Mouse (Mus musculus): ENCODE measurements at regions not wholly inside any gene's neighbourhood (a gene's known extent, or its start where the extent isn't known, plus 50 kb on each side); places are given as distances from the start of the nearest gene placed in this dataset.
A peak's percentile ranks its signal among the peaks of the same experiment; 100 is the strongest.

DNA sequence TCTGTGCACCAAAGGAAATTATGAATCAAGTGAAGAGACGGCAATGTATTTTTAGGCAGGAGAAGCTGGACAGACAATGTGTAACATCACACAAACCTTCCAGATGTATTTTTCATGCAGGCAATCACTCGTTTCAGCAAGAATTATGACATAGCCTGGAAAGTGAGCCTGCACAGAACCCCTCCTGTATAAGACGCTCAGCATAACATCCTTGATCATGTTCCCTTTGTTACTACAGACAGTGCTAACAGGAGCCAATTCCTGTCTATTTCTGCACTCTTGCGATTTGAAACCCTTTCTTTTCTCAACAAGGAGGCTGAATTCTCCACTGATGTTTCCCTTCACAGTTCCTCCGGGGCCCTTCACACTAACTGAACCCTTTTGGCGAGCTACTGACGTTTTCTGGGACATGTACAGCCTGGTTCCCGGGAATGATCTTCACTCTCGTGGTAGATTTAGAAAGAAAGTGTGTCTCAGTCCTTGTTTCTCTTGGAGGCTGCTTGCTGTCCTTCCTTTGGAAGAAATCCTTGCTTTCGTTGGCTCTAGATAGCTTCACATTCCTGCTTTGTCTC, 243.9 kb upstream of the Sel1l start:
- Histone ChIP-seq H3K4me2 (replicated peaks) (no peak overlapping the region), H3K9me3 (no peaks in the 10 kb centered on the region), H3K9ac (no peak overlapping the region), H3K36me3 (no peaks in the 10 kb centered on the region), H3K4me3 (no peak overlapping the region), H3K4me1 (no peaks in the 10 kb centered on the region), H3K27ac (no peak overlapping the region), H3K27me3 (no peaks in the 10 kb centered on the region)
- no peak for ATAC-seq (ENCODE audit: low FRiP score, low read depth)
- 70% methylated on average over 10 of the region's 10 CpGs for WGBS

DNA sequence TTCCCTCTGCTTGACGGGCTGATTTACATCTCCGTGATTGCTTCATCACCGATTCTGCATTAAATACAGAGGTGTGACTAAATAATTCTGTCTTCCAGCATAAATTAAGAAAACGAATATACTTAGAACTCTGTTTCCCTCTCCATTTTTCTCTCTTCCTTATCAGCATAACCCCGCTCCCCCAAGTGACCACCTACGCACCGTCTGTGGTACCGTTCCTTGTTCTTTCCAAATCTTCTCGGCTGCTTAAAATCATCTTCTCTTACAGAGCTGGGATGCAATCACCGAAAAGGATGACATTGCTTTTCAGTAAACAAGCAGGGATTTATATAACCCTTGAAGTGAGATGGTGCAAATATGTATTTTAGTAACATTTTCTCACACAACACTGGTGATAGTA, 224.3 kb upstream of the Sel1l start:
- WGBS: 88% methylated on average over 10 of the region's 10 CpGs

DNA sequence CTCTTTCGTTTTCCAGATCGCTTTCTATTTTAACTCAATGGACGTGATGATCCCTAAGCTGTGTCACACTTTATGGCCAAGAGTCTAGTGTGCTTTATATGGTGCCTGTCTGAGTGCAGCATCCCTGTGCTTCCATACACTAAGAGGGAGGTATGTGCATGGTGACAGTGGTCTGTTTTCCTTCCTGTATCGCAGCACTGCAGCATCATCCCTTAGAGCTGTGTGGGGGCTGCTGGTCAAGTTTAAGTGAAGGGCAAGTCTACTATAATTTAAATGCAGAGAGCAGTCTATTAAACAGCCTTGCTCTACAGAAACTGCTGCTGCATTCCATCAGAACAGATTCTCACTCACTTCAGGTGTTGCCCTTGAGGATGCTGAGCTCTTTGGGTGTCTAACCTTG, 213.8 kb upstream of the Sel1l start:
- H3K4me2 ChIP-seq (replicated peaks): no peak overlapping the region
- H3K36me3 ChIP-seq: no peaks in the 10 kb centered on the region
- H3K9ac ChIP-seq: no peak overlapping the region
- 87% methylated on average over 4 of the region's 4 CpGs for WGBS
- H3K27ac ChIP-seq: no peak overlapping the region
- H3K9me3 ChIP-seq: no peaks in the 10 kb centered on the region
- H3K27me3 ChIP-seq: no peaks in the 10 kb centered on the region
- ATAC-seq (ENCODE audit: low FRiP score, low read depth): no peak
- no peaks in the 10 kb centered on the region for H3K4me1 ChIP-seq
- H3K4me3 ChIP-seq: no peak overlapping the region

More for the DNA sequence above, 224.3 kb upstream of the Sel1l start:
- H3K36me3 ChIP-seq: no peaks in the 10 kb centered on the region
- H3K4me2 ChIP-seq (replicated peaks): no peak overlapping the region
- H3K9me3 ChIP-seq: no peaks in the 10 kb centered on the region
- H3K27me3 ChIP-seq: no peaks in the 10 kb centered on the region
- no peak overlapping the region for H3K9ac ChIP-seq
- H3K27ac ChIP-seq: no peak overlapping the region
- no peaks in the 10 kb centered on the region for H3K4me1 ChIP-seq
- no peak overlapping the region for H3K4me3 ChIP-seq
- no peak for ATAC-seq (ENCODE audit: low FRiP score, low read depth)

DNA sequence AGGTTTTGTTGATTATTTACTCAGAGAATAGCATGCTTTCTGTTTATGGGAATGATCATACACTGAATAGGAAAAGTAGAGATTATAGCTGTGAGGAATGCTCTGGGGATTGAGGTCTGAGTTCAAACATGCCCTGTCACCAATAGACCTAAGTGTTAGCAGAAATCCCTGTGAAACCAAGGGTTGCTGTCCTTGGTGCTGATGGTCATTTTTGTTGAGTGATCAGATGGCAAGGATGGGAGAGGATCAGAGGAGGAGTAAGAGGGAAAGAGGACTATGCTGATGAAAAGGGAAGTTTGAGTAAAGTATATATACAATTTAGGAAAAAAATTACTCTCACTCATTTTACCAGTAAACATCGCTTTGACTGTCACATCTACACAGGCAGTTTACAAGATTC, 191.5 kb upstream of the Sel1l start:
- H3K9ac ChIP-seq: no peak overlapping the region
- H3K9me3 ChIP-seq: no peaks in the 10 kb centered on the region
- no peaks in the 10 kb centered on the region for H3K36me3 ChIP-seq
- H3K4me2 ChIP-seq (replicated peaks): no peak overlapping the region
- 66% methylated on average over 1 of the region's 1 CpGs for WGBS
- H3K27ac ChIP-seq: no peak overlapping the region
- no peak for ATAC-seq (ENCODE audit: low FRiP score, low read depth)
- no peak overlapping the region for H3K4me3 ChIP-seq
- H3K27me3 ChIP-seq: no peaks in the 10 kb centered on the region
- no peaks in the 10 kb centered on the region for H3K4me1 ChIP-seq

- Histone ChIP-seq H3K4me1 (no peaks in the 10 kb centered on the region), H3K4me2 (replicated peaks) (no peak overlapping the region), H3K27me3 (no peaks in the 10 kb centered on the region), H3K9me3 (no peaks in the 10 kb centered on the region), H3K4me3 (no peak overlapping the region), H3K27ac (no peak overlapping the region), H3K36me3 (no peaks in the 10 kb centered on the region), H3K9ac (no peak overlapping the region)
- no peak for ATAC-seq (ENCODE audit: low FRiP score, low read depth)
- 75% methylated on average over 2 of the region's 2 CpGs for WGBS
Observed at GRCm38 (mm10) chr12:92029192-92029591, 180.2 kb upstream of the Sel1l start.

DNA sequence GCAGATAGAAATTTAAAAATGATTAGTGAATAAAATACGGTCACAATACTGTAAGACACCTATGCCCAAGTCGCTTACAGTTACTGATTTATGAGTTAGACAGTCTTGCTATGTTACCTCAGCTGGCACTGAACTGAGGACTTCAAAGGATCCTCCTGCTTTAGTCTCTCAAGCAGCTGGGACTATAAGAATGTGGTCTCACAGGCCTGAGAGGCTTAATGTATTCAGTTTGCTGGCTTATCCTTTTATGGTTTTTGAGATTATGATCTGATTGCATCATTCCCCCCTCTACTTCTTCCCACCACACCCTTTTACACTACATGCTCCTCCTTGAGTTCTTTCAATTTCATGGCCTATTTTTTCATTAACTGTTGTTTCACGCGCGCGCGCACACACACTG, 179.4 kb upstream of the Sel1l start:
- Histone ChIP-seq H3K27me3 (no peaks in the 10 kb centered on the region), H3K36me3 (no peaks in the 10 kb centered on the region), H3K4me3 (no peak overlapping the region), H3K9me3 (no peaks in the 10 kb centered on the region), H3K4me1 (no peaks in the 10 kb centered on the region), H3K27ac (no peak overlapping the region), H3K4me2 (replicated peaks) (no peak overlapping the region), H3K9ac (no peak overlapping the region)
- ATAC-seq (ENCODE audit: low FRiP score, low read depth): no peak
- WGBS: 88% methylated on average over 7 of the region's 7 CpGs

DNA sequence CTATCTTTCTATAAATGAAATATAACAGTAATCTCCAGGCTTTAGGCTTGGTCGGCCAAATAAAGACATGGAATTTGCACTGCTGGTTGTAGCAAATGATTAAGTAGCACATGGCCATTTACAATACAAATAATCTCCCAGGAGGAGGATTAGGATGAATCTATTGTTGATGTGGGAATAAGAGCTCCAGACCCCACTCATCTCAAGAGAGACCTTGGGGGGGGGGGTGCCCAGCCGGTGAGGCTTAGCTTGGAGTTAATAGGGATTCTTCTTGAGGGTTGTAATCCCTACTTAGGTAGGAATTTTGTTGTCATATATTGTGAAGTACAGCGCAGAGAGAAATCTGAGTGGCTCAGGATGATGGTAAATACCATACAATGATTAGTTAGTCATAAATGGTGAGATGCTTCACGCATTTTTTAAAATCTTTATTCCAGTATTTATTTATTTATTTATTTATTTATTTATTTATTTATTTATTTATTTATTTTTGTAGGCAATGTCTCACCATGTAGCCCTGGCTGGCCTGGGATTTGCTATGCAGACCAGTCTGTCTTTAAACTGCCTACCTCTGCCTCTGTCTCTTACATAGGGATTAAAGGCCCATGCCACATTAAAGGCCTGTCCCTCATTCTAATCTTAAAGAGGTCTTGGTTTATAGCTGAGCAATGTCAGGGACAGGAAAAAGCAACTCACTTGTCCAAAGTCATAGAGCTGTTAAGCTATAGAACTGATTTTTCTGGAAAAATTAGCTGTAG, 175.7 kb upstream of the Sel1l start:
- no peak for ATAC-seq (ENCODE audit: low FRiP score, low read depth)
- no peaks in the 10 kb centered on the region for H3K4me1 ChIP-seq
- 81% methylated on average over 4 of the region's 4 CpGs for WGBS
- H3K9ac ChIP-seq: no peak overlapping the region
- H3K36me3 ChIP-seq: no peaks in the 10 kb centered on the region
- no peak overlapping the region for H3K4me2 ChIP-seq (replicated peaks)
- no peaks in the 10 kb centered on the region for H3K9me3 ChIP-seq
- H3K27me3 ChIP-seq: no peaks in the 10 kb centered on the region
- H3K27ac ChIP-seq: no peak overlapping the region
- no peak overlapping the region for H3K4me3 ChIP-seq

DNA sequence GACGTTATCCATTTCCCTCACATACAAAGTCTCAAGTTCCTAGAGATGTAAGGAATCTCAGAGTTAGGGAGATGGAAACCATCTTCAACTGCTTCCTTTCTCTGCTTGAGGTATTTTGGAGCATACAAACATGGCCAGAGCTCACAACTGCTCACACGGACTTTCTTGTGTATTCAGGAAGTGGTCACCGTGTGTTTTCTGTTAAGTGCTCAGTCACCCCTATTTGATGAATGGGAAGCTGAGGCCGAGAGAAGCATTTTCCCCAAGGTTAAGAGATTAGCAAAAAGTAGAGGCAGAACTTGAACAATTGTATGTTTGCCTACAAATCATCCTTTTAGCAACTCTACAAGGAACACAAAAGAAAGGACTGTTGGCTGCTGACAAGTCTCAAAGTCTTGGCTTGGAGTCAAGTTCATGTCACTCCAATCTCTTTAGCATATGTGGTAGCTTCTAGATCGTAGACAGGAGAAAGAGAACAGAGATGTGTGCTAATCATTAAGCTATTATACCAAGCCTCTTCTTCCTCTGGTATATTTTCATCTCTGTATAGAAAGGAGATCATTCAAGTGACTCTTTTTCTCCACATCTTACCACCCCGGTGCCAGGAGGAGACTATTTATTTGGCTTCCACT, 170.8 kb upstream of the Sel1l start:
- Histone ChIP-seq H3K9me3 (no peaks in the 10 kb centered on the region), H3K27ac (no peak overlapping the region), H3K4me2 (replicated peaks) (no peak overlapping the region), H3K9ac (no peak overlapping the region), H3K36me3 (no peaks in the 10 kb centered on the region), H3K4me3 (no peak overlapping the region), H3K27me3 (no peaks in the 10 kb centered on the region), H3K4me1 (no peaks in the 10 kb centered on the region)
- 49% methylated on average over 6 of the region's 6 CpGs for WGBS
- no peak for ATAC-seq (ENCODE audit: low FRiP score, low read depth)

- no peak overlapping the region for H3K4me2 ChIP-seq (replicated peaks)
- ATAC-seq (ENCODE audit: low FRiP score, low read depth): no peak
- H3K27ac ChIP-seq: no peak overlapping the region
- peaks cover 4% of the 10 kb centered on the region; the same call in 1 of the 2 replicates for H3K4me1 ChIP-seq
- 0 out of 2 replicates have a peak, but pooled peaks cover 3% of the 10 kb centered on the region for H3K27me3 ChIP-seq
- H3K36me3 ChIP-seq: no peaks in the 10 kb centered on the region
- no peak overlapping the region for H3K4me3 ChIP-seq
- H3K9ac ChIP-seq: no peak overlapping the region
- H3K9me3 ChIP-seq: no peaks in the 10 kb centered on the region
- WGBS: 86% methylated on average over 2 of the region's 2 CpGs
Observed at GRCm38 (mm10) chr12:92015373-92015772, 166.4 kb upstream of the Sel1l start.

GRCm38 (mm10) chr12:92013979-92014378, 165.0 kb upstream of the Sel1l start:
- no peak; the same call in 1 of the 2 replicates for ATAC-seq (ENCODE audit: low FRiP score, low read depth)
- peaks cover 4% of the 10 kb centered on the region; the same call in 1 of the 2 replicates for H3K4me1 ChIP-seq
- WGBS: 52% methylated on average over 8 of the region's 8 CpGs
- H3K27ac ChIP-seq: no peak overlapping the region
- no peak overlapping the region for H3K9ac ChIP-seq
- no peaks in the 10 kb centered on the region for H3K9me3 ChIP-seq
- no peaks in the 10 kb centered on the region for H3K36me3 ChIP-seq
- H3K27me3 ChIP-seq: 0 out of 2 replicates have a peak, but pooled peaks cover 3% of the 10 kb centered on the region
- H3K4me3 ChIP-seq: no peak overlapping the region
- no peak overlapping the region for H3K4me2 ChIP-seq (replicated peaks)

- Histone ChIP-seq H3K4me2 (replicated peaks) (no peak overlapping the region), H3K4me3 (no peak overlapping the region), H3K36me3 (no peaks in the 10 kb centered on the region), H3K4me1 (peaks cover 4% of the 10 kb centered on the region; the same call in 1 of the 2 replicates), H3K9me3 (no peaks in the 10 kb centered on the region), H3K27me3 (0 out of 2 replicates have a peak, but pooled peaks cover 3% of the 10 kb centered on the region), H3K9ac (no peak overlapping the region), H3K27ac (no peak overlapping the region)
- 10% methylated on average over 8 of the region's 8 CpGs for WGBS
- ATAC-seq (ENCODE audit: low FRiP score, low read depth): no peak
Observed at GRCm38 (mm10) chr12:92013244-92013643, 164.3 kb upstream of the Sel1l start.

- no peak for ATAC-seq (ENCODE audit: low FRiP score, low read depth)
Observed at GRCm38 (mm10) chr12:92004391-92005094, 155.6 kb upstream of the Sel1l start.

More at GRCm38 (mm10) chr12:92004391-92005094, 155.6 kb upstream of the Sel1l start:
- 17% methylated on average over 12 of the region's 12 CpGs for WGBS
- H3K36me3 ChIP-seq: no peaks in the 10 kb centered on the region
- no peaks in the 10 kb centered on the region for H3K9me3 ChIP-seq
- H3K27me3 ChIP-seq: no peaks in the 10 kb centered on the region
- H3K9ac ChIP-seq: no peak overlapping the region
- no peak overlapping the region for H3K27ac ChIP-seq
- H3K4me1 ChIP-seq: peaks cover 13% of the 10 kb centered on the region
- peak overlapping the region; percentile 9; the same call in 1 of the 2 replicates for H3K4me2 ChIP-seq (replicated peaks)
- H3K4me3 ChIP-seq: no peak overlapping the region

Data from limb, embryonic 13.5 days (tissue).